Mouse (Mus musculus) MEL (cell line): Measurements from ENCODE around the gene C130032M10Rik. TPM values are rescaled to one million over a fixed set of nuclear protein-coding genes. Genes with fewer than 3 reads are reported as not detected.

Experiments
- DNase-seq: peaks from one replicate; pipeline ENCODE4 v3.0.0; 2011; ENCODE audit warnings: low read depth, low spot score
- H3K27ac ChIP-seq: 2 replicates; pipeline ENCODE4 v1.5.1; 2012; ENCODE audit warnings: low read depth, mild to moderate bottlenecking, control low read depth, low read length, moderate library complexity; ENCODE audit not compliant: control insufficient read depth
- H3K27me3 ChIP-seq, 2 experiments: fragments of 150-350 bp in 1 of 2; sonication (generic) in 1 of 2; 2 replicates each; pipeline ENCODE4 v1.6.1; 2012; ENCODE audit warnings: low read length in 2 of 2, mild to moderate bottlenecking in 2 of 2, improper control_type of control experiment in 1 of 2, moderate library complexity in 1 of 2; ENCODE audit not compliant: insufficient read depth in 2 of 2, control insufficient read depth in 1 of 2
- H3K36me3 ChIP-seq, 2 experiments: 2 replicates each; pipeline ENCODE4 v1.6.1; 2012 to 2014; ENCODE audit warnings: low read length in 2 of 2, improper control_type of control experiment in 1 of 2, inconsistent platforms in 1 of 2, mild to moderate bottlenecking in 1 of 2; ENCODE audit not compliant: insufficient read depth in 2 of 2, control insufficient read depth in 1 of 2
- H3K4me1 ChIP-seq, 2 experiments: fragments of 150-350 bp in 1 of 2; sonication (generic) in 1 of 2; 2 replicates each; pipeline ENCODE4 v1.6.1; 2012; ENCODE audit warnings: low read length in 2 of 2, improper control_type of control experiment in 1 of 2, mild to moderate bottlenecking in 1 of 2; ENCODE audit not compliant: insufficient read depth in 2 of 2, control insufficient read depth in 1 of 2
- H3K4me3 ChIP-seq, 2 experiments: fragments of 150-350 bp in 1 of 2; sonication (generic) in 1 of 2; 2 replicates each; pipeline ENCODE4 v1.5.1; 2012; ENCODE audit warnings: low read depth in 2 of 2, low read length in 2 of 2, mild to moderate bottlenecking in 2 of 2, moderate library complexity in 2 of 2, control low read depth in 1 of 2, improper control_type of control experiment in 1 of 2; ENCODE audit not compliant: control insufficient read depth in 1 of 2, insufficient read depth in 1 of 2
- H3K79me2 ChIP-seq: 2 replicates; pipeline ENCODE4 v1.6.1; 2012; ENCODE audit warnings: mild to moderate bottlenecking, low read length, moderate library complexity; ENCODE audit not compliant: control insufficient read depth, poor library complexity, insufficient read depth
- H3K9ac ChIP-seq: 2 replicates; pipeline ENCODE4 v1.6.1; 2012; ENCODE audit warnings: low read depth, mild to moderate bottlenecking, control low read depth, low read length, moderate library complexity; ENCODE audit not compliant: control insufficient read depth, poor library complexity, severe bottlenecking
- H3K9me3 ChIP-seq: fragments of 150-350 bp; sonication (generic); replicated peaks from 2 replicates; pipeline ENCODE4 v1.6.1; 2012; ENCODE audit warnings: mild to moderate bottlenecking, low read length, improper control_type of control experiment, moderate library complexity; ENCODE audit not compliant: insufficient read depth
- BHLHE40 ChIP-seq: IDR thresholded peaks from 2 replicates; pipeline ENCODE4 v1.6.1; 2012; ENCODE audit warnings: low read depth, mild to moderate bottlenecking, inconsistent platforms, low read length, improper control_type of control experiment, borderline replicate concordance
- CHD1 ChIP-seq: IDR thresholded peaks from 2 replicates; pipeline ENCODE4 v1.6.1; 2012; ENCODE audit warnings: low read depth, mild to moderate bottlenecking, inconsistent platforms, low read length, improper control_type of control experiment
- CHD2 ChIP-seq: IDR thresholded peaks from 2 replicates; pipeline ENCODE4 v1.6.1; 2011; ENCODE audit warnings: low read length, improper control_type of control experiment
- CTCF ChIP-seq, 3 experiments: IDR thresholded peaks in 2 of 3; conservative IDR thresholded peaks in 1 of 3; 2 replicates each; pipeline ENCODE4 v1.5.1; 2011 to 2012; ENCODE audit warnings: low read length in 3 of 3, low read depth in 2 of 3, mild to moderate bottlenecking in 2 of 3, improper control_type of control experiment in 1 of 3, inconsistent platforms in 1 of 3, mixed read lengths in 1 of 3, moderate library complexity in 1 of 3; ENCODE audit not compliant: control insufficient read depth in 1 of 3, insufficient read depth in 1 of 3, poor library complexity in 1 of 3, severe bottlenecking in 1 of 3
- E2F4 ChIP-seq: IDR thresholded peaks from 2 replicates; pipeline ENCODE4 v1.6.1; 2011; ENCODE audit warnings: low read depth, low read length, improper control_type of control experiment, borderline replicate concordance
- ELF1 ChIP-seq: IDR thresholded peaks from 2 replicates; pipeline ENCODE4 v1.6.1; 2014; ENCODE audit warnings: low read depth, mild to moderate bottlenecking, inconsistent platforms, low read length, improper control_type of control experiment, moderate library complexity
- EP300 ChIP-seq, 2 experiments: IDR thresholded peaks; 2 replicates each; pipeline ENCODE4 v1.6.1; 2011; ENCODE audit warnings: improper control_type of control experiment in 2 of 2, low read length in 2 of 2, low read depth in 1 of 2, mild to moderate bottlenecking in 1 of 2
- ETS1 ChIP-seq: IDR thresholded peaks from 2 replicates; pipeline ENCODE4 v1.6.1; 2012; ENCODE audit warnings: low read depth, mild to moderate bottlenecking, inconsistent platforms, low read length, improper control_type of control experiment, moderate library complexity
- GATA1 ChIP-seq: IDR thresholded peaks from 2 replicates; pipeline ENCODE4 v1.6.1; 2011; ENCODE audit warnings: low read depth, low read length, improper control_type of control experiment
- KAT2A ChIP-seq: conservative IDR thresholded peaks from 2 replicates; pipeline ENCODE4 v1.6.1; 2012; ENCODE audit warnings: low read depth, low read length, improper control_type of control experiment, inconsistent platforms
- MAFK ChIP-seq: IDR thresholded peaks from 2 replicates; pipeline ENCODE4 v1.6.1; 2011; ENCODE audit warnings: low read depth, mild to moderate bottlenecking, low read length, improper control_type of control experiment, borderline replicate concordance
- MAX ChIP-seq: IDR thresholded peaks from 2 replicates; pipeline ENCODE4 v1.6.1; 2011; ENCODE audit warnings: low read length, improper control_type of control experiment
- MEF2A ChIP-seq: IDR thresholded peaks from 2 replicates; pipeline ENCODE4 v1.6.1; 2014; ENCODE audit warnings: low read depth, mild to moderate bottlenecking, inconsistent platforms, low read length, improper control_type of control experiment; ENCODE audit not compliant: poor library complexity, insufficient replicate concordance, severe bottlenecking; ENCODE audit errors: extremely low read depth
- MXI1 ChIP-seq: IDR thresholded peaks from 2 replicates; pipeline ENCODE4 v1.6.1; 2011; ENCODE audit warnings: mild to moderate bottlenecking, low read depth, low read length, improper control_type of control experiment
- MYC ChIP-seq: IDR thresholded peaks from 2 replicates; pipeline ENCODE4 v1.6.1; 2011; ENCODE audit warnings: low read depth, mild to moderate bottlenecking, low read length, improper control_type of control experiment, moderate library complexity
- NELFE ChIP-seq: IDR thresholded peaks from 2 replicates; pipeline ENCODE4 v1.6.1; 2011; ENCODE audit warnings: low read depth, low read length, improper control_type of control experiment
- POLR2A ChIP-seq, 2 experiments: IDR thresholded peaks; 2 replicates each; pipeline ENCODE4 v1.6.1; 2011 to 2012; ENCODE audit warnings: low read length in 2 of 2, mild to moderate bottlenecking in 2 of 2, control low read depth in 1 of 2, improper control_type of control experiment in 1 of 2, low read depth in 1 of 2, moderate library complexity in 1 of 2; ENCODE audit not compliant: control insufficient read depth in 1 of 2, insufficient read depth in 1 of 2, poor library complexity in 1 of 2
- POLR2AphosphoS5 ChIP-seq: IDR thresholded peaks from 2 replicates; pipeline ENCODE4 v1.6.1; 2012; ENCODE audit warnings: low read depth, borderline replicate concordance, mild to moderate bottlenecking, inconsistent platforms, low read length, moderate library complexity, mixed read lengths
- SMC3 ChIP-seq: IDR thresholded peaks from 2 replicates; pipeline ENCODE4 v1.6.1; 2011; ENCODE audit warnings: low read depth, low read length, improper control_type of control experiment
- TAL1 ChIP-seq: IDR thresholded peaks from 2 replicates; pipeline ENCODE4 v1.6.1; 2012; ENCODE audit warnings: mild to moderate bottlenecking, inconsistent platforms, low read length, moderate library complexity, mixed read lengths
- TCF12 ChIP-seq: IDR thresholded peaks from 2 replicates; pipeline ENCODE4 v1.6.1; 2014; ENCODE audit warnings: low read depth, mild to moderate bottlenecking, inconsistent platforms, low read length, improper control_type of control experiment, moderate library complexity
- UBTF ChIP-seq: IDR thresholded peaks from 2 replicates; pipeline ENCODE4 v1.6.1; 2012; ENCODE audit warnings: low read depth, mild to moderate bottlenecking, inconsistent platforms, low read length, improper control_type of control experiment, moderate library complexity, borderline replicate concordance; ENCODE audit not compliant: insufficient read depth
- USF1 ChIP-seq: IDR thresholded peaks from 2 replicates; pipeline ENCODE4 v1.6.1; 2014; ENCODE audit warnings: low read depth, mild to moderate bottlenecking, inconsistent platforms, low read length, improper control_type of control experiment, moderate library complexity
- USF2 ChIP-seq, 2 experiments: IDR thresholded peaks; 2 replicates each; pipeline ENCODE4 v1.6.1; 2011 to 2012; ENCODE audit warnings: improper control_type of control experiment in 2 of 2, low read length in 2 of 2, borderline replicate concordance in 1 of 2, inconsistent platforms in 1 of 2, low read depth in 1 of 2, mild to moderate bottlenecking in 1 of 2; ENCODE audit not compliant: insufficient read depth in 1 of 2
- ZC3H11A ChIP-seq: IDR thresholded peaks from 2 replicates; pipeline ENCODE4 v1.6.1; 2012; ENCODE audit warnings: low read depth, mild to moderate bottlenecking, inconsistent platforms, low read length, improper control_type of control experiment
- ZMIZ1 ChIP-seq: IDR thresholded peaks from 2 replicates; pipeline ENCODE4 v1.6.1; 2012; ENCODE audit warnings: low read depth, mild to moderate bottlenecking, inconsistent platforms, low read length, improper control_type of control experiment, moderate library complexity
- ZNF384 ChIP-seq: IDR thresholded peaks from 2 replicates; pipeline ENCODE4 v1.6.1; 2012; ENCODE audit warnings: low read depth, mild to moderate bottlenecking, inconsistent platforms, low read length, improper control_type of control experiment
- polyA plus RNA-seq, 2 experiments: library from polyadenylated mRNA; stranded (reverse) in 1 of 2; unstranded in 1 of 2; fragments of >175 nt in 1 of 2; fragments of >200 nt in 1 of 2; gene quantifications; 2 replicates each; pipeline versions ENCODE4 v1.2.1 to v1.2.4; 2012; ENCODE audit warnings: low replicate concordance in 2 of 2, low read depth in 1 of 2; ENCODE audit not compliant: insufficient read length in 2 of 2, insufficient read depth in 1 of 2, missing spikeins in 1 of 2
- total RNA-seq: library from RNA; depleted of rRNA; stranded (reverse); fragments of 300-350 nt; gene quantifications from 2 replicates; pipeline ENCODE4 v1.2.3, GENCODE M21; 2012

C130032M10Rik gene
- total and polyA plus RNA-seq, 3 experiments, result not detected

DNA sequence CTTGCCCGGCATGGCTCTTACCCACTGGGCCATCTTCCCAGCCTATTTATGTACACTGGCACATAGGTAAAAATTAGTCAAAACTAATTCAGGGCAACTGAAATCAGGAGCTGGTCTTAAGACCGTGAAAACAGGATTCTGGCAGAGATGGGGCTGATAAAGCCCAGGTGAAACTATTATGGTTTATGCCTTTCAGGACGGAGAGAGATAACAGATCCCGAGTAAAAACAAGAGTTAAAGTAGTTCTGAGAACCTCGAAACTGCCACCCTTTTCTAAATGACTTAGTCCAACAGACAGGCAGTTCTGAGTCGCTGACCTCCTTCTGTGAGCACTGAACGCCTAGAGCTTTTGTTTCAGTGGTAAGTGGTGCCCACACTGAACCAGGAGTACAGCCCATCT, 43.6 kb upstream of the C130032M10Rik start:
- TF ChIP-seq GATA1, result no peak
- TF ChIP-seq CHD1, result no peak
- TF ChIP-seq KAT2A, result no peak
- no peak for TF ChIP-seq ELF1
- TF ChIP-seq ETS1, result no peak
- TF ChIP-seq NELFE, result no peak
- TF ChIP-seq MAFK, result no peak
- no peak for TF ChIP-seq MAX
- no peak for TF ChIP-seq TCF12
- no peak for TF ChIP-seq USF2 (IDR thresholded peaks at IDR 0.05; ENCODE audit: borderline replicate concordance in 1 of 2, insufficient read depth in 1 of 2, low read depth in 1 of 2, low read length in 2 of 2)
- no peak overlapping the region for H3K27ac ChIP-seq
- no peak for DNase-seq
- no peaks in the 10 kb centered on the region for H3K79me2 ChIP-seq
- H3K4me3 ChIP-seq, result no peak overlapping the region
- H3K9me3 ChIP-seq, result no peaks in the 10 kb centered on the region
- H3K36me3 ChIP-seq, result no peaks in the 10 kb centered on the region
- no peak overlapping the region for H3K9ac ChIP-seq
- no peaks in the 10 kb centered on the region for H3K27me3 ChIP-seq
- no peaks in the 10 kb centered on the region for H3K4me1 ChIP-seq

DNA sequence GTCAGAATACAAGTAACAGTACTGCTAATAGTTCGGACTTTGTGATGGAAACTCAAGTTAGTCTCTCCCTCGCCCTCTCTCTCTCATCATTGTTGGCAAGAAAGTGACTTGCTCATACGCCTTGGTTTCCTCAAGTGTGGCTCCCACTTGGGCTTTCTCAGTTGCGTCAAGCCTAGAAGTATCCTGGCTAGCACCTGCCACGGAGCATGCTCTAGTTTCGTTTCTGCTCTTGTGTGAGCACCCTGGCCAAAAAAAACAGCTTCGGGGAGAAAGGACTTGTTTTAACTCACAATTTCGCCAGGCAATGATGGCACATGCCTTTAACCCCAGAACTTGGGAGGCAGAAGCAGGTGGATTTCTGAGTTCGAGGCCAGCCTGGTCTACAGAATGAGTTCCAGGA, 38.5 kb upstream of the C130032M10Rik start:
- H3K79me2 ChIP-seq, result no peaks in the 10 kb centered on the region
- H3K4me3 ChIP-seq, result no peak overlapping the region
- no peaks in the 10 kb centered on the region for H3K27me3 ChIP-seq
- no peak overlapping the region for H3K9ac ChIP-seq
- no peak overlapping the region for H3K27ac ChIP-seq
- no peaks in the 10 kb centered on the region for H3K36me3 ChIP-seq
- no peak for DNase-seq
- no peaks in the 10 kb centered on the region for H3K9me3 ChIP-seq
- TF ChIP-seq UBTF, result no peak
- TF ChIP-seq ZNF384, result no peak
- H3K4me1 ChIP-seq, result no peaks in the 10 kb centered on the region

DNA sequence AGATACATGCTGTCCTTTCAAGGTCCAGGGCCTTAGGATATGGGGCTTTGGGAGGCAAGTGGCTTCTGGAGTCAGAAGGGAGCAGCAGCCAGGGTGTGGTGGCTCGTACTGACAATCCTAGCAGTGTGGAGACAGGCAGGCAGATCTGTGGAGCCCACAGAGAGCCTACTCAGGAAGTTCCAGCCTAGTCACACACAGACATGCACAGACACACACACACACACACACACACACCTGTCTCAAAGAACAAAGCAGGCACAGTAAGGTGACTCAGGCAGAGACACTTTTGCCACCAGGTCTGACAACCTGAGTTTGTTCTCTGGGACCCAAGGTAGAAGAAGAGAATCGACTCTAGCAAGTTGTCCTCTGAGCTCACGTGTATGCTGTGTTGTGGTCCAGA, 34.6 kb upstream of the C130032M10Rik start:
- no peaks in the 10 kb centered on the region for H3K36me3 ChIP-seq
- H3K4me1 ChIP-seq, result no peaks in the 10 kb centered on the region
- no peaks in the 10 kb centered on the region for H3K9me3 ChIP-seq
- H3K4me3 ChIP-seq, result no peak overlapping the region
- H3K27me3 ChIP-seq, result no peaks in the 10 kb centered on the region
- H3K79me2 ChIP-seq, result no peaks in the 10 kb centered on the region
- no peak for TF ChIP-seq EP300 (IDR thresholded peaks at IDR 0.05; ENCODE audit: low read depth in 1 of 2, low read length in 2 of 2)
- no peak for TF ChIP-seq BHLHE40
- TF ChIP-seq MYC, result no peak
- TF ChIP-seq TAL1, result no peak
- TF ChIP-seq ZMIZ1, result no peak
- no peak for TF ChIP-seq MAX
- no peak for TF ChIP-seq ZNF384
- TF ChIP-seq ZC3H11A, result no peak
- TF ChIP-seq CHD2, result no peak
- TF ChIP-seq E2F4, result no peak
- TF ChIP-seq USF2 (IDR thresholded peaks at IDR 0.05; ENCODE audit: borderline replicate concordance in 1 of 2, insufficient read depth in 1 of 2, low read depth in 1 of 2, low read length in 2 of 2), result no peak
- TF ChIP-seq USF1, result no peak
- no peak for TF ChIP-seq POLR2A (IDR thresholded peaks at IDR 0.05; ENCODE audit: control insufficient read depth in 1 of 2, insufficient read depth in 1 of 2, low read depth in 1 of 2, low read length in 2 of 2, poor library complexity in 1 of 2)
- TF ChIP-seq TCF12, result no peak
- no peak for TF ChIP-seq SMC3
- no peak for TF ChIP-seq CTCF (IDR thresholded peaks at IDR 0.05 in 2 of 3, conservative IDR thresholded peaks at IDR 0.05 in 1 of 3; ENCODE audit: control insufficient read depth in 1 of 3, insufficient read depth in 1 of 3, low read depth in 2 of 3, low read length in 3 of 3, poor library complexity in 1 of 3, severe bottlenecking in 1 of 3)
- no peak for TF ChIP-seq MEF2A
- no peak for TF ChIP-seq MXI1
- no peak for TF ChIP-seq POLR2AphosphoS5
- H3K27ac ChIP-seq, result no peak overlapping the region
- no peak overlapping the region for H3K9ac ChIP-seq
- DNase-seq, result no peak
